Mouse (Mus musculus): ENCODE measurements at regions not wholly inside any gene's neighbourhood (a gene's known extent, or its start where the extent isn't known, plus 50 kb on each side); places are given as distances from the start of the nearest gene placed in this dataset.

DNA sequence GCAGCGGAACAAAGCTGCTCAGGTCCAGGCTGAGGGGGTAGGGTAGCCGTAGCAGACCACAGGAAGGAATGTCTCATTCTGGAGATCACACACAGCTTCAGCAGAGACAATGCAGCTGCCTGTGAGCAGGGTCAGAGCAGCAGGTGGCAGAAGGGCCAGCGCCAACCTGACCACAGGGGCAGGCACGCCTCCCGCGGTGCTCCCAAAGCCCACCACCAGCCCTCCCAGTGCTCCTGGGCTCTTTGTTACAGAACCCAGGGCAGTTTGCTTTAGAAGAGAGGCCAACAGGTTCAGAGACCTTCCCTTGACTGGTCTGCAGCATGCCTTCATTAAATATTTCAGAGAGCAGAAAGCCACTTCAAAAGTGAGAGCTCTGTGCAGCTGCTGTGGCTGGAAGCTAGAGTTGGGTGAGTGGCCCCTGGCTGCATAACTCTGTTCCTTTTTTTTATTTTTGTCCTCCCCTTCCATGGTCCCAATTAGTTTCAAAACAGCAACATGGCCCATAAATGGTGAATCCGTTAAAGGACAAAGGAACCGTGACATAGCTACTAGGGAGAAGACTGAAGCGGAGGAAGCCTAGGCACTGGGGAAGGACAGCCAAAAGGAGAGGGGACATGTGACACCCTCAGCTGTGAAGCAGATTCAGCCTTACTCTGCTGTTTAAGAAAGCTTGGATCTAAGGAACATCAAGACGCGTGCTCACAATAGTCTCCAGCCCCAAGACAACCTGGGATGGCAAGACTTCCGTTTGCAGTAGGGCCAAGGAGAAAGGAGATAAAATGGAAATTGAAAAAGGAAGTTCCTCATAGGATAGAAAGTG is 350.9 kb upstream of the Cdh5 start:
- Histone ChIP-seq H3K79me2 (ENCODE audit: control insufficient read depth, insufficient read depth) (no peaks in the 10 kb centered on the region), H3K4me3 (no peak overlapping the region), H3ac (ENCODE audit: control insufficient read depth, insufficient read length) (no peak overlapping the region), H3K4me2 (ENCODE audit: low read depth) (peak overlapping the region; percentile 46), H3K27me3 (ENCODE audit: control insufficient read depth, insufficient read depth, insufficient read length) (no peaks in the 10 kb centered on the region), H3K36me3 (ENCODE audit: control insufficient read depth, insufficient read depth) (no peaks in the 10 kb centered on the region)
- no peak for TF ChIP-seq SRF (IDR thresholded peaks at IDR 0.05; ENCODE audit: control insufficient read depth, insufficient read length, low read depth)
- TF ChIP-seq TCF12 (IDR thresholded peaks at IDR 0.05; ENCODE audit: insufficient read depth, poor library complexity, severe bottlenecking) = no peak
- TF ChIP-seq CEBPB (IDR thresholded peaks at IDR 0.05; ENCODE audit: insufficient read depth, poor library complexity, severe bottlenecking) = no peak
- no peak for TF ChIP-seq POLR2A (IDR thresholded peaks at IDR 0.05; ENCODE audit: insufficient read length, low read depth)
- TF ChIP-seq MYOD1 (IDR thresholded peaks at IDR 0.05; ENCODE audit: control insufficient read depth in 1 of 3, insufficient read length in 2 of 3, low read depth in 2 of 3) = peak in 2 of 3 experiments; percentile 92 to 95
- TF ChIP-seq TCF3 (IDR thresholded peaks at IDR 0.05; ENCODE audit: insufficient read length, low read depth) = peak; percentile 32
- TF ChIP-seq USF1 (IDR thresholded peaks at IDR 0.05; ENCODE audit: low read depth) = peak; percentile 18
- no peak for TF ChIP-seq E2F4 (IDR thresholded peaks at IDR 0.05; ENCODE audit: insufficient read depth)
- no peak for TF ChIP-seq MAX (IDR thresholded peaks at IDR 0.05; ENCODE audit: low read depth)
- TF ChIP-seq REST (IDR thresholded peaks at IDR 0.05; ENCODE audit: insufficient read depth, insufficient read length) = no peak
- TF ChIP-seq POLR2AphosphoS2 (IDR thresholded peaks at IDR 0.05; ENCODE audit: insufficient read length, low read depth) = no peak
- peak; percentile 4 to 95 (median 91) for TF ChIP-seq MYOG (IDR thresholded peaks at IDR 0.05; ENCODE audit: control insufficient read depth in 1 of 3, insufficient read depth in 1 of 3, insufficient read length in 2 of 3, low read depth in 2 of 3)

DNA sequence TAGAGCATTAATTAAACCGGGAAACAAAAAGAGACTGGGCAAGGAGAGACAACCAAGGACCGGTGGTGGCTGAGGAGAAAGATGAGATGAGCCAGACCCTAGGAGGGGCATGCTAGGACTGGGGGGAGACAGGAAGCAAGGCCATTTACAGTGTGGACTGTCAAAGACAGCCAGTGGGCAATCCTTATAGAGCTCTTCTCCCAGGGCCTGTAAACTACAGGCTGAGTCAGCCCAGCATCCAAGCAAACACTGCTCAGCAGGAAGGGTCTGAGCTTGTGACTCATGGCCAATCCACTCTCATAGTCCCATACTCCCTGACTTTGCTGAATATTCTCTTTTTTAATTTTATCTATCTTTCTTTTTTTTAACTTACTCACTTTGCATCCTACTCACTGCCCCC is 350.3 kb upstream of the Cdh5 start:
- Histone ChIP-seq H3ac (ENCODE audit: control insufficient read depth, insufficient read length) (no peak overlapping the region), H3K4me3 (no peak overlapping the region), H3K36me3 (ENCODE audit: control insufficient read depth, insufficient read depth) (no peaks in the 10 kb centered on the region), H3K4me2 (ENCODE audit: low read depth) (peak overlapping the region; percentile 46), H3K27me3 (ENCODE audit: control insufficient read depth, insufficient read depth, insufficient read length) (no peaks in the 10 kb centered on the region), H3K79me2 (ENCODE audit: control insufficient read depth, insufficient read depth) (no peaks in the 10 kb centered on the region)
- no peak for TF ChIP-seq SRF (IDR thresholded peaks at IDR 0.05; ENCODE audit: control insufficient read depth, insufficient read length, low read depth)
- TF ChIP-seq CEBPB (IDR thresholded peaks at IDR 0.05; ENCODE audit: insufficient read depth, poor library complexity, severe bottlenecking) = no peak
- no peak for TF ChIP-seq USF1 (IDR thresholded peaks at IDR 0.05; ENCODE audit: low read depth)
- TF ChIP-seq POLR2AphosphoS2 (IDR thresholded peaks at IDR 0.05; ENCODE audit: insufficient read length, low read depth) = no peak
- no peak for TF ChIP-seq MAX (IDR thresholded peaks at IDR 0.05; ENCODE audit: low read depth)
- no peak for TF ChIP-seq POLR2A (IDR thresholded peaks at IDR 0.05; ENCODE audit: insufficient read length, low read depth)
- TF ChIP-seq E2F4 (IDR thresholded peaks at IDR 0.05; ENCODE audit: insufficient read depth) = no peak
- no peak for TF ChIP-seq TCF3 (IDR thresholded peaks at IDR 0.05; ENCODE audit: insufficient read length, low read depth)
- no peak for TF ChIP-seq REST (IDR thresholded peaks at IDR 0.05; ENCODE audit: insufficient read depth, insufficient read length)
- no peak for TF ChIP-seq MYOG (IDR thresholded peaks at IDR 0.05; ENCODE audit: control insufficient read depth in 1 of 3, insufficient read depth in 1 of 3, insufficient read length in 2 of 3, low read depth in 2 of 3)
- no peak for TF ChIP-seq TCF12 (IDR thresholded peaks at IDR 0.05; ENCODE audit: insufficient read depth, poor library complexity, severe bottlenecking)

DNA sequence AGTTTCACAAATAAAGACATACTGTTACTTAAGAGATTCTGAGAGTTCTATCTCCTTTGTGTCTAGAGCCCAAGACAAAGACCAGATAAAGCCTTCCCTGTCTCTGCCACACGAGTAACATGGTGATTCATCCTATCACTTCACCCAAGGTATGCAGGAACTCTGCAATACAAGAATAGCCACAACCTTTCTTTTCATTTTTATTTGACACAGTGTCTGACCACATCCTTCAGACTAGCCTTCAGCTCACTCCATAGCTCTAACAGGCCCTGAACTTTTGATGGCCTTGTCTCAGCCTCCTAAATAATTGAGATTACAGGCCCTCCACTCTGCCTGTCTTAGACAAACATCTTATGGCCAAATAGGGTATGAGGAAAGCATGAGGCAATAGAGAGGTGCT is 337.6 kb upstream of the Cdh5 start:
- Histone ChIP-seq H3K27me3 (ENCODE audit: control insufficient read depth, insufficient read depth, insufficient read length) (no peaks in the 10 kb centered on the region), H3K36me3 (ENCODE audit: control insufficient read depth, insufficient read depth) (no peaks in the 10 kb centered on the region), H3K4me2 (ENCODE audit: low read depth) (no peak overlapping the region), H3K79me2 (ENCODE audit: control insufficient read depth, insufficient read depth) (no peaks in the 10 kb centered on the region), H3ac (ENCODE audit: control insufficient read depth, insufficient read length) (no peak overlapping the region), H3K4me3 (no peak overlapping the region)
- TF ChIP-seq POLR2A (IDR thresholded peaks at IDR 0.05; ENCODE audit: insufficient read length, low read depth) (no peak), TCF3 (IDR thresholded peaks at IDR 0.05; ENCODE audit: insufficient read length, low read depth) (no peak), CEBPB (IDR thresholded peaks at IDR 0.05; ENCODE audit: insufficient read depth, poor library complexity, severe bottlenecking) (no peak), MYOG (IDR thresholded peaks at IDR 0.05; ENCODE audit: control insufficient read depth in 1 of 3, insufficient read depth in 1 of 3, insufficient read length in 2 of 3, low read depth in 2 of 3) (no peak), MYOD1 (IDR thresholded peaks at IDR 0.05; ENCODE audit: control insufficient read depth in 1 of 3, insufficient read length in 2 of 3, low read depth in 2 of 3) (no peak)

DNA sequence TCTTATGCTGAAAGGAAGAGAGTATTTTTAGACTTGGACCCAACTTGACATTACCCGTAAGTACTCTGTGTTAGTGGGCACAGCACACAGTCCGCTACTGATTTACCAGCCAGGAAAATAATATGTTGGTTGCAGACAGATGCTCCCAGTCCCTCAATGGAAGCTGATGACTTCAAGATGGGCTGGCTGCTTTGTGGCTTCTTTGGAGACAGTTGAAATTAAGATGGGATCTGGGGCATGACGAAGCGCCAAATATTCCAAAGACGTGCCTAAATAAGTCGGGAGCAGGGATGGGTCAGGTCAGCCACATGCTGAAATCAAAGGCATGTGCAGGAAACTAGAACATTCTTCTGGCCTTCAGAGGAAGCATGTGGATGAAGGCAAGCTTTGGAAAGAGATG is 321.8 kb upstream of the Cdh5 start:
- H3K79me2 ChIP-seq (ENCODE audit: control insufficient read depth, insufficient read depth) = no peaks in the 10 kb centered on the region
- TF ChIP-seq USF1 (IDR thresholded peaks at IDR 0.05; ENCODE audit: low read depth) = no peak
- H3K4me2 ChIP-seq (ENCODE audit: low read depth) = no peak overlapping the region
- no peak overlapping the region for H3K4me3 ChIP-seq
- no peak overlapping the region for H3ac ChIP-seq (ENCODE audit: control insufficient read depth, insufficient read length)
- H3K36me3 ChIP-seq (ENCODE audit: control insufficient read depth, insufficient read depth) = no peaks in the 10 kb centered on the region
- no peaks in the 10 kb centered on the region for H3K27me3 ChIP-seq (ENCODE audit: control insufficient read depth, insufficient read depth, insufficient read length)

DNA sequence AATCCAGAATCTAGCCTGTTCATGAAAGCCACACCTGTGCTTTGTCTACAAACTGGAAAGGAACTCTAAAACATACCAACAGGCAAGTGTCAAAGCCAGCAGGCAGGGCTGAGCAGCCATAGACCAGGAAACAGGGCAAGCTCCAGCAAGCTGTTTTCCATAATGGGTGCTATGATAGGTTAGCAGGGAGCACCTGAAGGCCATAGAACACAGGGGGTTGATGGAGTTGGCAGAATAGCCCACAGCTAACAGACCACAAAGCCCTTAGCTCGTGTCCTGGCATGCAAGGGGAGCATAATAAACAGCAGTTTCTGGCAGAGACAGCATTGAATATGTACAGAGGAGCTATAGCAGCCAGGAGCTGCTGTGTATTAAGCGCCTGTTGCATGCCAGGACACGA is 313.1 kb upstream of the Cdh5 start:
- H3K4me3 ChIP-seq = no peak overlapping the region
- H3K36me3 ChIP-seq (ENCODE audit: control insufficient read depth, insufficient read depth) = no peaks in the 10 kb centered on the region
- no peak for TF ChIP-seq MAX (IDR thresholded peaks at IDR 0.05; ENCODE audit: low read depth)
- no peak for TF ChIP-seq TCF3 (IDR thresholded peaks at IDR 0.05; ENCODE audit: insufficient read length, low read depth)
- TF ChIP-seq SRF (IDR thresholded peaks at IDR 0.05; ENCODE audit: control insufficient read depth, insufficient read length, low read depth) = no peak
- TF ChIP-seq USF1 (IDR thresholded peaks at IDR 0.05; ENCODE audit: low read depth) = no peak
- no peak for TF ChIP-seq CEBPB (IDR thresholded peaks at IDR 0.05; ENCODE audit: insufficient read depth, poor library complexity, severe bottlenecking)
- TF ChIP-seq REST (IDR thresholded peaks at IDR 0.05; ENCODE audit: insufficient read depth, insufficient read length) = no peak
- no peak for TF ChIP-seq E2F4 (IDR thresholded peaks at IDR 0.05; ENCODE audit: insufficient read depth)
- no peak for TF ChIP-seq TCF12 (IDR thresholded peaks at IDR 0.05; ENCODE audit: insufficient read depth, poor library complexity, severe bottlenecking)
- TF ChIP-seq MYOD1 (IDR thresholded peaks at IDR 0.05; ENCODE audit: control insufficient read depth in 1 of 3, insufficient read length in 2 of 3, low read depth in 2 of 3) = no peak
- no peak overlapping the region for H3K4me2 ChIP-seq (ENCODE audit: low read depth)
- H3K79me2 ChIP-seq (ENCODE audit: control insufficient read depth, insufficient read depth) = no peaks in the 10 kb centered on the region
- no peak overlapping the region for H3ac ChIP-seq (ENCODE audit: control insufficient read depth, insufficient read length)
- no peaks in the 10 kb centered on the region for H3K27me3 ChIP-seq (ENCODE audit: control insufficient read depth, insufficient read depth, insufficient read length)

All from myocyte (in vitro differentiated cells).